ENCODE assay signal across 12 mouse cellular contexts in the genomic region with DNA sequence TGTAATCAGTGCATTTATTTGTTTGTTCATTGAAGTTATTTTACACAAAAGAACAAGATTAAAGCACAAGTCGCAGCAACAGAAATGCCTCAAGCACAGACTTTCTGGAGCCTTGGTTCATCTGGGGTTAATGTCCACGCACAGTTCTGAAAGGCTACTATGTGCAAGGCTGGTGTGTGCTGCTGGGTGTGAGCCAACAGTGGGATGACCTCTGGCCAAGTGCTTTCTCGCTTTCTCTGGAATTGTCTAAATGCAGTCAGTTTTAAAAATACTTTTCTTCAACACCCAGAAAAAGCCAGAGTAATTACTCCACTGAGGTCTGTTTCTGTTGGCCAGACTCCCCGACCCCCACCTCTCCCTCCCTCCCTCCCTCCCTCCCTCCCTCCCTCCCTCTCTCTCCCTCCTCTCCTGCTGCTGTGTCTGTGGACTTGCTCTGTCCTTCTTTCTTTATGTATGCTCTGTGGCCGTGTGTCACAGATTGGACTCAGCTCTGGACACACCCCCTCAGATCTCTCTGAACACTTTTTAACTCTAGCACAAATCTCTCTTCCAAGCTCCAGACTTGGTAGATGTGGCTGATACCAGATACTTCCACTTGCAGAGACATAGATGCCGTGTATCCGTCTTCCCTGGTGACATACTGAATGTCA.
DNase-seq lines count a peak whose midpoint lies in the region; ATAC-seq and TF ChIP-seq lines count a peak whose summit lies in the region.
"Had no signal": no experiment of that assay in that cellular context is flagged by ENCODE, and none has a peak within 500 bp of the region (broad histone marks: within the 10 kb centered on the region; RNA-seq: fewer than 3 reads in every experiment).

No protein-coding gene starts in this region.

- peak; percentile 58; the same call in 1 of the 2 replicates for ATAC-seq in liver, embryonic 16.5 days (ENCODE audit: low read depth)
- no peak for ATAC-seq in liver, embryonic 12.5 days
- peak; percentile 78 for ATAC-seq in limb, embryonic 13.5 days (ENCODE audit: low FRiP score, low read depth)
- ATAC-seq in forebrain, embryonic 16.5 days, result no peak
- ATAC-seq in cerebellum, adult (ENCODE audit: insufficient number of reproducible peaks, low FRiP score, low TSS enrichment), result no peak

- TF ChIP-seq CTCF in gastrocnemius, adult 2 months (IDR thresholded peaks at IDR 0.05), result no peak

- no peaks in the 10 kb centered on the region for H3K4me1 ChIP-seq in liver, embryonic 16.5 days (ENCODE audit: control insufficient read depth, low read depth, low read length)
- H3K4me1 ChIP-seq in liver, embryonic 12.5 days, result peaks cover 11% of the 10 kb centered on the region
- peaks cover 46% of the 10 kb centered on the region for H3K4me1 ChIP-seq in limb, embryonic 13.5 days
- no peaks in the 10 kb centered on the region for H3K4me1 ChIP-seq in forebrain, embryonic 16.5 days (replicated peaks; ENCODE audit: control insufficient read depth, insufficient read depth, low read length)
- H3K4me1 ChIP-seq: midbrain, embryonic 12.5 days had no signal

- H3K9me3 ChIP-seq in liver, embryonic 16.5 days (replicated peaks; ENCODE audit: control insufficient read depth, low read length), result no peaks in the 10 kb centered on the region
- H3K9me3 ChIP-seq in liver, embryonic 12.5 days (replicated peaks), result no peaks in the 10 kb centered on the region
- H3K9me3 ChIP-seq in limb, embryonic 13.5 days, result no peaks in the 10 kb centered on the region
- H3K9me3 ChIP-seq in forebrain, embryonic 16.5 days (ENCODE audit: control insufficient read depth, low read length), result no peaks in the 10 kb centered on the region
- H3K9me3 ChIP-seq: midbrain, embryonic 12.5 days had no signal

- H3K4me3 ChIP-seq in gastrocnemius, adult 2 months, result no peak overlapping the region
- H3K4me3 ChIP-seq in liver, embryonic 16.5 days (ENCODE audit: low read depth, low read length), result no peak overlapping the region
- no peak overlapping the region for H3K4me3 ChIP-seq in liver, embryonic 12.5 days
- no peak overlapping the region for H3K4me3 ChIP-seq in limb, embryonic 13.5 days
- no peak overlapping the region for H3K4me3 ChIP-seq in forebrain, embryonic 16.5 days (replicated peaks; ENCODE audit: low read length)
- H3K4me3 ChIP-seq: midbrain, embryonic 12.5 days had no signal

- intact Hi-C loops in gastrocnemius, adult 2 months (cut with DNase I), result no loop called here

- H3K27ac ChIP-seq in gastrocnemius, adult 2 months, result no peak overlapping the region
- H3K27ac ChIP-seq in liver, embryonic 16.5 days (ENCODE audit: low read length), result no peak overlapping the region
- no peak overlapping the region for H3K27ac ChIP-seq in liver, embryonic 12.5 days
- no peak overlapping the region for H3K27ac ChIP-seq in limb, embryonic 13.5 days
- H3K27ac ChIP-seq in forebrain, embryonic 16.5 days (ENCODE audit: low read length), result no peak overlapping the region
- H3K27ac ChIP-seq: midbrain, embryonic 12.5 days had no signal

- H3K9ac ChIP-seq in liver, embryonic 16.5 days (ENCODE audit: low read depth, low read length), result no peak overlapping the region
- H3K9ac ChIP-seq in liver, embryonic 12.5 days, result no peak overlapping the region
- no peak overlapping the region for H3K9ac ChIP-seq in limb, embryonic 13.5 days
- no peak overlapping the region for H3K9ac ChIP-seq in forebrain, embryonic 16.5 days (replicated peaks; ENCODE audit: low read depth, low read length)
- H3K9ac ChIP-seq: midbrain, embryonic 12.5 days had no signal

- WGBS in liver, embryonic 16.5 days (ENCODE audit: insufficient replicate concordance), result 67% methylated on average over 7 of the region's 7 CpGs
- WGBS in liver, embryonic 12.5 days (ENCODE audit: insufficient replicate concordance), result 71% methylated on average over 7 of the region's 7 CpGs
- 40% methylated on average over 7 of the region's 7 CpGs for WGBS in limb, embryonic 13.5 days
- WGBS in forebrain, embryonic 16.5 days, result 60% methylated on average over 6 of the region's 7 CpGs

- DNase-seq in gastrocnemius, adult 2 months, result peak; percentile 59
- no peak for DNase-seq in gastrocnemius, adult 8-10 months (ENCODE audit: low spot score in 2 of 2)
- peak; percentile 23 for DNase-seq in fibroblast of lung, adult 2 months (ENCODE audit: low read depth)
- DNase-seq: cerebellum, adult 8-10 months; layer of hippocampus, postnatal 36 days; thymus, adult 18-20 months had no signal

- no peak overlapping the region for H3K4me2 ChIP-seq in liver, embryonic 16.5 days (ENCODE audit: low read depth, low read length)
- H3K4me2 ChIP-seq in liver, embryonic 12.5 days, result no peak overlapping the region
- H3K4me2 ChIP-seq in limb, embryonic 13.5 days (replicated peaks), result no peak overlapping the region
- no peak overlapping the region for H3K4me2 ChIP-seq in forebrain, embryonic 16.5 days (ENCODE audit: low read length)
- H3K4me2 ChIP-seq: midbrain, embryonic 12.5 days had no signal

- no peaks in the 10 kb centered on the region for H3K36me3 ChIP-seq in liver, embryonic 16.5 days (ENCODE audit: control insufficient read depth, insufficient read depth)
- peaks cover 9% of the 10 kb centered on the region; the same call in 1 of the 2 replicates for H3K36me3 ChIP-seq in liver, embryonic 12.5 days
- H3K36me3 ChIP-seq in limb, embryonic 13.5 days, result no peaks in the 10 kb centered on the region
- H3K36me3 ChIP-seq in forebrain, embryonic 16.5 days (ENCODE audit: control insufficient read depth, insufficient read depth), result no peaks in the 10 kb centered on the region
- H3K36me3 ChIP-seq: midbrain, embryonic 12.5 days had no signal

- no peaks in the 10 kb centered on the region for H3K27me3 ChIP-seq in liver, embryonic 16.5 days (ENCODE audit: control insufficient read depth, insufficient read depth, low read depth, low read length)
- H3K27me3 ChIP-seq in liver, embryonic 12.5 days (replicated peaks), result no peaks in the 10 kb centered on the region
- H3K27me3 ChIP-seq in limb, embryonic 13.5 days, result no peaks in the 10 kb centered on the region
- H3K27me3 ChIP-seq in forebrain, embryonic 16.5 days (replicated peaks; ENCODE audit: control insufficient read depth, insufficient read depth, low read length), result no peaks in the 10 kb centered on the region
- H3K27me3 ChIP-seq: midbrain, embryonic 12.5 days had no signal

Comparison
In these comparisons a context has a peak if more than half of its experiments do, and no peak if none do; other contexts are left out.
1. DNase-seq: peak in gastrocnemius, adult 2 months (single experiment) and fibroblast of lung, adult 2 months (single experiment); none in gastrocnemius, adult 8-10 months (0 of 2).
2. ATAC-seq: peak in liver, embryonic 16.5 days (single experiment) and limb, embryonic 13.5 days (single experiment); none in liver, embryonic 12.5 days (single experiment), forebrain, embryonic 16.5 days (single experiment) and cerebellum, adult (single experiment).